Mouse (Mus musculus) bone marrow macrophage, adult 2 months (primary cell): ENCODE measurements around the gene Eif3m.

Source experiments
- CTCF ChIP-seq: IDR thresholded peaks from 2 replicates; pipeline ENCODE4 v1.5.1; 2012; ENCODE audit warnings: low read depth, mild to moderate bottlenecking, low read length, moderate library complexity
- POLR2A ChIP-seq: IDR thresholded peaks from 2 replicates; pipeline ENCODE4 v1.6.1; 2012; ENCODE audit warnings: mild to moderate bottlenecking, low read depth, low read length, borderline replicate concordance

GRCm38 (mm10) chr2:104985796-104986195, 31.1 kb downstream of the Eif3m start:
- TF ChIP-seq CTCF (no peak), POLR2A (no peak)
